Mouse (Mus musculus) MEL (cell line): ENCODE measurements at regions not wholly inside any gene's neighbourhood (a gene's known extent, or its start where the extent isn't known, plus 50 kb on each side); places are given as distances from the start of the nearest gene placed in this dataset.

ENCODE experiments used
- CTCF ChIP-seq, 3 experiments: IDR thresholded peaks in 2 of 3; conservative IDR thresholded peaks in 1 of 3; 2 replicates each; pipeline ENCODE4 v1.5.1; 2011 to 2012; ENCODE audit warnings: low read length in 3 of 3, low read depth in 2 of 3, mild to moderate bottlenecking in 2 of 3, improper control_type of control experiment in 1 of 3, inconsistent platforms in 1 of 3, mixed read lengths in 1 of 3, moderate library complexity in 1 of 3; ENCODE audit not compliant: control insufficient read depth in 1 of 3, insufficient read depth in 1 of 3, poor library complexity in 1 of 3, severe bottlenecking in 1 of 3
- NRF1 ChIP-seq: IDR thresholded peaks from 2 replicates; pipeline ENCODE4 v1.6.1; 2014; ENCODE audit warnings: low read depth, mild to moderate bottlenecking, inconsistent platforms, low read length, improper control_type of control experiment, moderate library complexity; ENCODE audit not compliant: poor library complexity, insufficient read depth, severe bottlenecking
- POLR2A ChIP-seq, 2 experiments: IDR thresholded peaks; 2 replicates each; pipeline ENCODE4 v1.6.1; 2011 to 2012; ENCODE audit warnings: low read length in 2 of 2, mild to moderate bottlenecking in 2 of 2, control low read depth in 1 of 2, improper control_type of control experiment in 1 of 2, low read depth in 1 of 2, moderate library complexity in 1 of 2; ENCODE audit not compliant: control insufficient read depth in 1 of 2, insufficient read depth in 1 of 2, poor library complexity in 1 of 2
- POLR2AphosphoS2 ChIP-seq: IDR thresholded peaks from 2 replicates; pipeline ENCODE4 v1.6.1; 2011; ENCODE audit warnings: low read length, improper control_type of control experiment
- UBTF ChIP-seq: IDR thresholded peaks from 2 replicates; pipeline ENCODE4 v1.6.1; 2012; ENCODE audit warnings: low read depth, mild to moderate bottlenecking, inconsistent platforms, low read length, improper control_type of control experiment, moderate library complexity, borderline replicate concordance; ENCODE audit not compliant: insufficient read depth
- USF1 ChIP-seq: IDR thresholded peaks from 2 replicates; pipeline ENCODE4 v1.6.1; 2014; ENCODE audit warnings: low read depth, mild to moderate bottlenecking, inconsistent platforms, low read length, improper control_type of control experiment, moderate library complexity
- ZNF384 ChIP-seq: IDR thresholded peaks from 2 replicates; pipeline ENCODE4 v1.6.1; 2012; ENCODE audit warnings: low read depth, mild to moderate bottlenecking, inconsistent platforms, low read length, improper control_type of control experiment

DNA sequence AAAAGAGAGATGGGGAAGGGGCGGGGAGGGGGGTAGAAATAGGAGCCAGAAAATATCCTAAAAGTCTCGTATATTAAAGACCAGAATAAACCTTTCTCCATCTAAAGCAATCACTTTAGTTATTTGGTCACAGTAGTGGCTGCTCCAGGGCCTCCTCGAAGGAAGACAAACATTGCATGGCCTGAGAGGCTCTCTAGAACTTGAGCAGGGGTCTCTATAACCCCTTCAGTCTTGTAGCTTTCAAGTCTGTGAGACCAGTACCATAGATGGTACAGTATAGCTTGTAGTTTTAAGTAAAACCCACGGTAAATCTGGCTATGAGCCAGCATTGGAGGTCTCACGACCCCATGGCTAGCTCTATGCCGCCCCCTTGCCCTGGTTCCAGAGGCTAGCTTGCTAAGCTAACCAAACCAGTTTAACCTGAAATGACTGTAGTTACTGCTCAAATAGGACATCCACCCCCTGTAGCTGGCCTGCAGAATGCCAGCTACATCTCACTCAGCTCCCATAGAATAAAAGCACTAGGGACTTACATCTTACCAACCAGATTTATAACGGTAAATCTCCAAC, 181.7 kb upstream of the Tshz3 start:
- TF ChIP-seq NRF1 (no peak), POLR2AphosphoS2 (no peak), CTCF (IDR thresholded peaks at IDR 0.05 in 2 of 3, conservative IDR thresholded peaks at IDR 0.05 in 1 of 3; ENCODE audit: control insufficient read depth in 1 of 3, insufficient read depth in 1 of 3, low read depth in 2 of 3, low read length in 3 of 3, poor library complexity in 1 of 3, severe bottlenecking in 1 of 3) (no peak), USF1 (no peak), UBTF (no peak), POLR2A (IDR thresholded peaks at IDR 0.05; ENCODE audit: control insufficient read depth in 1 of 2, insufficient read depth in 1 of 2, low read depth in 1 of 2, low read length in 2 of 2, poor library complexity in 1 of 2) (no peak), ZNF384 (no peak)
